11 mouse cellular contexts compared by ENCODE assay signal in genomic region chr12:111535281-111535680, GRCm38 (mm10). TPM values are rescaled to one million over a fixed set of nuclear protein-coding genes. Genes with fewer than 3 reads are reported as not detected.
A peak's percentile ranks its signal among the peaks of the same experiment; 100 is the strongest.
DNase-seq lines count a peak whose midpoint lies in the region; ATAC-seq and TF ChIP-seq lines count a peak whose summit lies in the region.
"Had no signal": no experiment of that assay in that cellular context is flagged by ENCODE, and none has a peak within 500 bp of the region (broad histone marks: within the 10 kb centered on the region; RNA-seq: fewer than 3 reads in every experiment).

No protein-coding gene starts in this region.

- no peak for TF ChIP-seq POLR2A in CH12.LX (IDR thresholded peaks at IDR 0.05; ENCODE audit: low read depth, low read length)

- no peak overlapping the region for H3K9ac ChIP-seq in heart, embryonic 14.5 days (ENCODE audit: low read length)
- H3K9ac ChIP-seq in CH12.LX (ENCODE audit: insufficient read depth, low read depth): peak overlapping the region; percentile 100
- H3K9ac ChIP-seq: kidney, embryonic 15.5 days; limb, embryonic 12.5 days had no signal

- peak in 1 of 2 experiments; percentile 46; a peak in 2 of 4 replicates for TF ChIP-seq CTCF in CH12.LX (conservative IDR thresholded peaks at IDR 0.05 in 1 of 2, IDR thresholded peaks at IDR 0.05 in 1 of 2; ENCODE audit: low read depth in 2 of 2, low read length in 2 of 2)

- TF ChIP-seq RAD21 in CH12.LX (IDR thresholded peaks at IDR 0.05; ENCODE audit: low read depth, low read length): no peak; the same call in 1 of the 2 replicates

- peak overlapping the region; percentile 23 for H3K4me2 ChIP-seq in heart, embryonic 14.5 days (ENCODE audit: low read length)
- H3K4me2 ChIP-seq in CH12.LX (ENCODE audit: insufficient read depth, low read depth, poor library complexity, severe bottlenecking): peak overlapping the region; percentile 96
- H3K4me2 ChIP-seq: kidney, embryonic 15.5 days; limb, embryonic 12.5 days had no signal

- DNase-seq in heart, postnatal 4 days: no peak
- peak; percentile 60 for DNase-seq in CH12.LX (ENCODE audit: extremely low read depth)
- DNase-seq in cerebellum, adult 9-10 months: no peak
- no peak for DNase-seq in ovary, postnatal 36 days (ENCODE audit: low spot score)
- DNase-seq: gastrocnemius, postnatal 25 days had no signal

- WGBS in heart, embryonic 14.5 days: 43% methylated on average over 6 of the region's 6 CpGs

- ATAC-seq in heart, embryonic 14.5 days (ENCODE audit: insufficient number of reproducible peaks, insufficient read depth, low FRiP score, low read depth): no peak
- peak; percentile 3; the same call in 1 of the 2 replicates for ATAC-seq in megakaryocyte, adult 5-6 weeks (ENCODE audit: poor library complexity, severe bottlenecking)
- no peak for ATAC-seq in frontal cortex, adult (ENCODE audit: low TSS enrichment)

- peaks cover 5 to 34% of the 10 kb centered on the region in 2 experiments; a peak in 3 of 4 replicates for H3K4me1 ChIP-seq in heart, embryonic 14.5 days (ENCODE audit: control insufficient read depth in 2 of 2, insufficient read depth in 2 of 2, low read length in 2 of 2)
- peaks cover 5 to 37% of the 10 kb centered on the region in 2 experiments for H3K4me1 ChIP-seq in CH12.LX (ENCODE audit: control insufficient read depth in 1 of 2, insufficient read depth in 2 of 2)
- peaks cover 47% of the 10 kb centered on the region for H3K4me1 ChIP-seq in erythroblast, embryonic 14.5 days (ENCODE audit: control insufficient read depth)

- no peak for TF ChIP-seq EP300 in CH12.LX (IDR thresholded peaks at IDR 0.05; ENCODE audit: low read length)

- peaks cover 23% of the 10 kb centered on the region for H3K79me2 ChIP-seq in CH12.LX (replicated peaks; ENCODE audit: control insufficient read depth, extremely low read depth, insufficient read depth, poor library complexity, severe bottlenecking)

- dilution Hi-C loops in CH12.LX (cut with MboI; ENCODE audit: extremely low pct_ligation_motif_present, extremely low pct_unique_long_range_greater_than_20kb, low sequenced_read_pairs): no loop called here

- no peaks in the 10 kb centered on the region for H3K9me3 ChIP-seq in heart, embryonic 14.5 days (ENCODE audit: control insufficient read depth, low read length)
- no peaks in the 10 kb centered on the region for H3K9me3 ChIP-seq in CH12.LX (replicated peaks; ENCODE audit: low read length)
- H3K9me3 ChIP-seq in erythroblast, embryonic 14.5 days (ENCODE audit: control insufficient read depth, low read length): peaks cover 2% of the 10 kb centered on the region; the same call in 1 of the 2 replicates
- H3K9me3 ChIP-seq: kidney, embryonic 15.5 days; limb, embryonic 12.5 days had no signal

- peaks cover 13% of the 10 kb centered on the region for H3K36me3 ChIP-seq in heart, embryonic 14.5 days (ENCODE audit: control insufficient read depth, insufficient read depth, low read length)
- H3K36me3 ChIP-seq in CH12.LX (replicated peaks in 1 of 2; ENCODE audit: control insufficient read depth in 1 of 2, insufficient read depth in 1 of 2, low read length in 1 of 2): peaks cover 11 to 15% of the 10 kb centered on the region in 2 experiments
- peaks cover 17% of the 10 kb centered on the region for H3K36me3 ChIP-seq in erythroblast, embryonic 14.5 days (ENCODE audit: control insufficient read depth)

- in situ Hi-C loops in CH12.LX (cut with MboI; ENCODE audit: low pct_ligation_motif_present, low pct_unique_long_range_greater_than_20kb, low sequenced_read_pairs): no loop called here

- peak overlapping the region; percentile 32 to 51; a peak in 2 of 4 replicates for H3K27ac ChIP-seq in heart, embryonic 14.5 days (replicated peaks in 1 of 2; ENCODE audit: control insufficient read depth in 1 of 2, insufficient read depth in 1 of 2, low read depth in 2 of 2, low read length in 2 of 2)
- H3K27ac ChIP-seq in CH12.LX (ENCODE audit: insufficient read depth, low read depth): peak overlapping the region; percentile 86
- H3K27ac ChIP-seq: kidney, embryonic 15.5 days; limb, embryonic 12.5 days had no signal

- no peaks in the 10 kb centered on the region for H3K27me3 ChIP-seq in heart, embryonic 14.5 days (ENCODE audit: control insufficient read depth, insufficient read depth, low read length)
- no peaks in the 10 kb centered on the region for H3K27me3 ChIP-seq in CH12.LX (replicated peaks)
- peaks cover 47% of the 10 kb centered on the region for H3K27me3 ChIP-seq in erythroblast, embryonic 14.5 days (ENCODE audit: control insufficient read depth)
- H3K27me3 ChIP-seq: limb, embryonic 12.5 days had no signal

- H3K4me3 ChIP-seq in heart, embryonic 14.5 days (ENCODE audit: control insufficient read depth in 1 of 2, insufficient read depth in 1 of 2, low read depth in 1 of 2, low read length in 2 of 2): no peak overlapping the region
- H3K4me3 ChIP-seq in CH12.LX (replicated peaks in 1 of 3; ENCODE audit: low read depth in 2 of 3, low read length in 2 of 3, poor library complexity in 1 of 3): peak overlapping the region in 2 of 3 experiments; percentile 28 to 41
- H3K4me3 ChIP-seq in erythroblast, embryonic 14.5 days (replicated peaks): peak overlapping the region; percentile 21
- H3K4me3 ChIP-seq: kidney, embryonic 15.5 days; limb, embryonic 12.5 days had no signal

TF ChIP-seq in CH12.LX, 34 proteins besides CTCF, POLR2A, EP300 and RAD21:
- TF ChIP-seq USF2 (conservative IDR thresholded peaks at IDR 0.05; ENCODE audit: low read depth, low read length) (no peak), KAT2A (IDR thresholded peaks at IDR 0.05; ENCODE audit: insufficient replicate concordance, low read length) (no peak), NRF1 (IDR thresholded peaks at IDR 0.05; ENCODE audit: low read depth, low read length) (no peak), MAX (IDR thresholded peaks at IDR 0.05; ENCODE audit: low read length) (peak; percentile 1; the same call in 1 of the 2 replicates), MAFK (IDR thresholded peaks at IDR 0.05; ENCODE audit: insufficient replicate concordance, low read length) (no peak), CHD2 (IDR thresholded peaks at IDR 0.05; ENCODE audit: low read length) (no peak), POLR2AphosphoS2 (IDR thresholded peaks at IDR 0.05; ENCODE audit: low read depth, low read length) (no peak), SMC3 (IDR thresholded peaks at IDR 0.05; ENCODE audit: low read depth, low read length) (no peak), BHLHE40 (IDR thresholded peaks at IDR 0.05; ENCODE audit: low read depth, low read length) (peak; percentile 90), MEF2A (IDR thresholded peaks at IDR 0.05; ENCODE audit: borderline replicate concordance, low read depth, low read length) (no peak), PAX5 (IDR thresholded peaks at IDR 0.05; ENCODE audit: low read length) (no peak), ELF1 (IDR thresholded peaks at IDR 0.05; ENCODE audit: low read depth, low read length) (no peak), HCFC1 (IDR thresholded peaks at IDR 0.05; ENCODE audit: low read depth, low read length) (no peak), CHD1 (IDR thresholded peaks at IDR 0.05; ENCODE audit: low read depth, low read length) (no peak), E2F4 (IDR thresholded peaks at IDR 0.05; ENCODE audit: insufficient replicate concordance, low read depth, low read length) (no peak), JUN (IDR thresholded peaks at IDR 0.05; ENCODE audit: insufficient read depth, low read depth, low read length) (no peak), NELFE (IDR thresholded peaks at IDR 0.05; ENCODE audit: low read depth, low read length) (no peak), MAZ (IDR thresholded peaks at IDR 0.05; ENCODE audit: low read depth, low read length) (no peak), TBP (conservative IDR thresholded peaks at IDR 0.05; ENCODE audit: low read depth, low read length) (no peak), MXI1 (IDR thresholded peaks at IDR 0.05; ENCODE audit: low read depth, low read length) (peak; percentile 74), ETS1 (conservative IDR thresholded peaks at IDR 0.05; ENCODE audit: low read depth, low read length) (no peak), IRF4 (IDR thresholded peaks at IDR 0.05; ENCODE audit: low read depth, low read length) (0 out of 2 replicates have a peak, but pooled peaks have one; percentile 11), RCOR1 (conservative IDR thresholded peaks at IDR 0.05; ENCODE audit: low read depth, low read length) (no peak), SIN3A (IDR thresholded peaks at IDR 0.05; ENCODE audit: low read length) (no peak), TCF12 (IDR thresholded peaks at IDR 0.05; ENCODE audit: low read depth, low read length) (no peak), ZC3H11A (IDR thresholded peaks at IDR 0.05; ENCODE audit: low read depth, low read length) (no peak)
TF ChIP-seq in CH12.LX: peak in this region for 4.

RNA-seq across cellular contexts. Expression of gene Eif5, which starts 2.5 kb away (rescaled TPM):
- polyA plus RNA-seq in heart, embryonic 14.5 days (2014; fragmentation: Nextera tagmentation; extraction: Ambion mirVana): 364 and 377 TPM in 2 replicates
- 100 to 1,000 TPM; 240 to 258 TPM for total RNA-seq in heart, postnatal 4 days (2021)
- total RNA-seq in CH12.LX (2012; rRNA removed) (118 and 129 TPM in 2 replicates), CH12.LX (2014; rRNA removed) (156 and 182 TPM in 2 replicates)
- polyA plus RNA-seq in CH12.LX (2012; ENCODE audit: insufficient read length, low read depth): 282 and 284 TPM in 2 replicates
- 16.6 and 23.0 TPM in 2 replicates for polyA plus RNA-seq in erythroblast, embryonic 14.5 days (2012)
- 255 and 299 TPM in 2 replicates for total RNA-seq in megakaryocyte, adult 5-6 weeks (2015)
- 203 and 252 TPM in 2 replicates for total RNA-seq in megakaryocyte, adult 5-6 weeks (2017)

RNA-seq across cellular contexts. Expression of gene Mark3, which starts 39.0 kb away (rescaled TPM):
- 50.6 and 50.8 TPM in 2 replicates for polyA plus RNA-seq in heart, embryonic 14.5 days (2014; fragmentation: Nextera tagmentation; extraction: Ambion mirVana)
- total RNA-seq in heart, postnatal 4 days (2021): 10 to 100 TPM; 77.5 to 79.9 TPM
- total RNA-seq in CH12.LX (2012; rRNA removed): 40.2 and 43.7 TPM in 2 replicates
- total RNA-seq in CH12.LX (2014; rRNA removed): 51.2 and 58.7 TPM in 2 replicates
- polyA plus RNA-seq in CH12.LX (2012; ENCODE audit: insufficient read length, low read depth): 34.3 and 40.7 TPM in 2 replicates
- 2.0 and 2.4 TPM in 2 replicates for polyA plus RNA-seq in erythroblast, embryonic 14.5 days (2012)
- 61.6 and 69.6 TPM in 2 replicates for total RNA-seq in megakaryocyte, adult 5-6 weeks (2015)
- total RNA-seq in megakaryocyte, adult 5-6 weeks (2017): 77.3 and 80.9 TPM in 2 replicates

RNA-seq across cellular contexts. Expression of gene Gm266, which starts 49.7 kb away (rescaled TPM):
- 1.1 and 1.4 TPM in 2 replicates for polyA plus RNA-seq in heart, embryonic 14.5 days (2014; fragmentation: Nextera tagmentation; extraction: Ambion mirVana)
- 1 to 10 TPM in 1 of 2 experiments, under 1 TPM in 1; 0.88 to 1.6 TPM for total RNA-seq in heart, postnatal 4 days (2021)
- not detected in 2 replicates for total RNA-seq in CH12.LX (2012; rRNA removed)
- total RNA-seq in CH12.LX (2014; rRNA removed): not detected in 2 replicates
- not detected in 2 replicates for polyA plus RNA-seq in CH12.LX (2012; ENCODE audit: insufficient read length, low read depth)
- not detected in 2 replicates for polyA plus RNA-seq in erythroblast, embryonic 14.5 days (2012)
- total RNA-seq in megakaryocyte, adult 5-6 weeks (2015): not detected in 2 replicates
- not detected in 2 replicates for total RNA-seq in megakaryocyte, adult 5-6 weeks (2017)

Comparison
In these comparisons a context has a peak if more than half of its experiments do, and no peak if none do; other contexts are left out.
1. H3K4me3 ChIP-seq: peak in CH12.LX (2 of 3) and erythroblast, embryonic 14.5 days (single experiment); none in heart, embryonic 14.5 days (0 of 2).